Mouse (Mus musculus) thymus, adult 2 months (tissue): ENCODE results near the gene Cldn16.

Experiments used
- CTCF ChIP-seq: fragments of 200-500 bp; IDR thresholded peaks from 2 replicates; pipeline ENCODE4 v1.5.1; 2012; ENCODE audit warnings: mild to moderate bottlenecking, control low read depth, low read length, moderate library complexity, borderline replicate concordance; ENCODE audit not compliant: control insufficient read depth, poor library complexity, insufficient read depth; ENCODE audit errors: extremely low read depth
- POLR2A ChIP-seq: fragments of 200-500 bp; IDR thresholded peaks from 2 replicates; pipeline ENCODE4 v1.6.1; 2012; ENCODE audit warnings: mild to moderate bottlenecking, low read length, control low read depth, moderate library complexity; ENCODE audit not compliant: control insufficient read depth, poor library complexity, insufficient read depth; ENCODE audit errors: extremely low read depth

GRCm38 (mm10) chr16:26418616-26419015, 44.3 kb upstream of the Cldn16 start:
- TF ChIP-seq CTCF (no peak), POLR2A (no peak)
